Mouse (Mus musculus) layer of hippocampus, adult 8-10 months (tissue): ENCODE results near the gene Csrnp3. TPM values are rescaled to one million over a fixed set of nuclear protein-coding genes. Genes with fewer than 3 reads are reported as not detected.

Source experiments
- DNase-seq, 2 experiments: peaks; one replicate each; pipeline ENCODE4 v3.0.0; 2022; ENCODE audit warnings: low spot score in 2 of 2
- total RNA-seq, 4 experiments: library from RNA; stranded (reverse); gene quantifications; 2 replicates each; pipeline ENCODE4 v1.2.4; 2022

The Csrnp3 gene
- total RNA-seq, 4 experiments from 2014 or later = 71.6 to 91.1 (median 80.5) TPM

GRCm38 (mm10) chr2:66009677-66010076 is 164.1 kb downstream of the Csrnp3 start:
- no peak for DNase-seq

- DNase-seq = no peak
These were observed 173.1 kb downstream of the Csrnp3 start for GRCm38 (mm10) chr2:66018711-66019110.

GRCm38 (mm10) chr2:66019235-66019634 is 173.7 kb downstream of the Csrnp3 start:
- no peak for DNase-seq

GRCm38 (mm10) chr2:66023419-66023818 is 177.9 kb downstream of the Csrnp3 start:
- DNase-seq = no peak

GRCm38 (mm10) chr2:66024837-66025236 is 179.3 kb downstream of the Csrnp3 start:
- DNase-seq = no peak

- no peak for DNase-seq
These were observed 183.2 kb downstream of the Csrnp3 start for GRCm38 (mm10) chr2:66028812-66029211.

- peak in 1 of 2 experiments; percentile 50 for DNase-seq
These were observed 189.5 kb downstream of the Csrnp3 start for GRCm38 (mm10) chr2:66034907-66035679.

GRCm38 (mm10) chr2:66040611-66041010 is 195.0 kb downstream of the Csrnp3 start:
- DNase-seq = no peak

- no peak for DNase-seq
These were observed 195.8 kb downstream of the Csrnp3 start for GRCm38 (mm10) chr2:66041203-66041916.

- peak in 1 of 2 experiments; percentile 57 for DNase-seq
These were observed 196.4 kb downstream of the Csrnp3 start for GRCm38 (mm10) chr2:66041917-66042419.

- no peak for DNase-seq
These were observed 198.2 kb downstream of the Csrnp3 start for GRCm38 (mm10) chr2:66043441-66044404.

- DNase-seq = no peak
These were observed 199.0 kb downstream of the Csrnp3 start for GRCm38 (mm10) chr2:66044405-66045089.

GRCm38 (mm10) chr2:66063291-66063690 is 217.7 kb downstream of the Csrnp3 start:
- no peak for DNase-seq

GRCm38 (mm10) chr2:66069454-66069853 is 223.9 kb downstream of the Csrnp3 start:
- no peak for DNase-seq

- no peak for DNase-seq
These were observed 235.2 kb downstream of the Csrnp3 start for GRCm38 (mm10) chr2:66080731-66081130.

Other genes with a start within 250 kb of the Csrnp3 start
- gene Scn2a, start 225.0 kb upstream of the Csrnp3 start, total RNA-seq = 100 to 1,000 TPM; 216 to 259 (median 245) TPM